Mouse (Mus musculus) small intestine, adult 2 months (tissue): ENCODE measurements around the gene Ntm.

Source experiments
- CTCF ChIP-seq: fragments of 200-500 bp; IDR thresholded peaks from 2 replicates; pipeline ENCODE4 v1.5.1; 2012; ENCODE audit warnings: low read depth, mild to moderate bottlenecking, control low read depth, inconsistent platforms, low read length, moderate library complexity, mixed read lengths; ENCODE audit not compliant: insufficient replicate concordance, insufficient read length; ENCODE audit errors: extremely low read depth
- POLR2A ChIP-seq: fragments of 200-500 bp; IDR thresholded peaks from 2 replicates; pipeline ENCODE4 v1.6.1; 2012; ENCODE audit warnings: low read depth, mild to moderate bottlenecking, control low read depth, inconsistent platforms, low read length, moderate library complexity

- TF ChIP-seq POLR2A = no peak
- no peak for TF ChIP-seq CTCF
Measured at GRCm38 (mm10) chr9:29092443-29092842, 870.5 kb downstream of the Ntm start.
